Mouse (Mus musculus): Measurements from ENCODE around the gene Ece1.

Ece1 gene

DNA sequence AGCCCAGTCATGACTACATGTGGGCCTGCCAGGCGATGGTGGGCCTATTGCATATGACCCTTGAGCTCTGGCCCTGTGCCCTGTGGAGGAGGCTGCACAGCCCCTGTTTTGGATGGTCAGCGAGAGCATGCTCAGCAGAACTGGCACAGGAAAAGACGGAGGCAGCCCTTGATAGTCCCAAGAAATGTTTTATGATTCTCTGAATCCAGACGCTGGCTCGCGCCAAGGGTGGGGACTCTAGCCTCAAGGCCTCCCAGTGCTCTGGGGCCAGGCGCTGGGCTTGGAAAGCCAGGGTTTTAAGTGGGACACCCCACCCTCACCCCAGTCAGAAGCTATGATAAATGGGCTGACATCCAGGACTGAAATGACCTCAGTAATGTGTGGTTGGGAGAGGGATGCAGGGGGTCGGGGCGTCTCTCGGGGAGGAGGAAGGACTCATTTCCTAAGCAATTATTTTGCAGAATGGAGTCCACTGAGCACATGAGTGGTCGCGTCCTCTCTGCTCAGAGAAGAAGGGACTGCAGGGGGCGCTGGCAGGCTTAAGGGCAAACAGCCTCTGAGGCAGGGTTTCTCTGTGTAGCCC is 5.7 kb downstream of the Ece1 start:
- no peak for TF ChIP-seq GATA4 (IDR thresholded peaks at IDR 0.05; ENCODE audit: insufficient replicate concordance, low read length)

- no peak for TF ChIP-seq GATA4 (IDR thresholded peaks at IDR 0.05; ENCODE audit: insufficient replicate concordance, low read length)
These were observed 7.7 kb downstream of the Ece1 start for GRCm38 (mm10) chr4:137869667-137870274.

DNA sequence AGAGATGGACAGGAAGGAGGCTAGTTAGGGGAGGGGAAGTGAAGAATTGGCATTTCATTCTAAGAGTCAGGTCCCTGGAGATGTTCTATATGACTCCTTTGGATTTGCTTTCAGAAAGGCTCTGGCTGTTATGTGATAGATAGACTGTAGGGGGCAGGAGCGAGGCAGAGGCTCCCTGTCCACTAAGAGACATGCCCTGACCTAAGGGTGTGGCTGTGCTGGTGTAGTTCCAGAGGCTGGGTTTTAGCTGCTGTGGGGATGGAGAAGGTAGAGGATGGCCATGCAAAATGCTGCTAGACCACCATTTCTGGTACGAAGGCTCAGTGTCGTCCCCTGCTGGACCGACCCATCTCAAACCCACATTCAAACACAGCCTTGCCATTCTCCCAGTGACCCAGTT is 8.9 kb downstream of the Ece1 start:
- TF ChIP-seq GATA4 (IDR thresholded peaks at IDR 0.05; ENCODE audit: insufficient replicate concordance, low read length): no peak

DNA sequence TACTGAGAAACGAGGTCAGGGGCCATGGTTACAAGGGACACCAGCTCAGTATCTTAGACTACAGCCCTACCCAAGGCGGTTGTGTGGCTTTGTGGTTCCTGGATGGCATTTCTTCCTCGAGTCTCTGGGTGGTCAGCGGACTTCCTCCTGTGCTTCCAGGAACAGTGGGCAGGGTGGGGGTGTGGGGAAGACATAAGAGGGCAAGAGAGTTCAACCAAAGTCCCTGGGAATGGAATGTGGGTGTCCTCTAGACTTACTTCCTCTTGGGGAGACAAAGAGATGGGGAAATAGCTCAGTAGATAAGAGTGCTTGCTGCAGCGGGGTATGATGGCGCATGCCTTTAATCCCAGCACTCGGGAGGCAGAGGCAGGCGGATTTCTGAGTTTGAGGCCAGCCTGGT is 9.4 kb downstream of the Ece1 start:
- TF ChIP-seq GATA4 (IDR thresholded peaks at IDR 0.05; ENCODE audit: insufficient replicate concordance, low read length): no peak

GRCm38 (mm10) chr4:137874337-137874736 is 12.3 kb downstream of the Ece1 start:
- no peak for TF ChIP-seq GATA4 (IDR thresholded peaks at IDR 0.05; ENCODE audit: insufficient replicate concordance, low read length)

GRCm38 (mm10) chr4:137874826-137875225 is 12.8 kb downstream of the Ece1 start:
- TF ChIP-seq GATA4 (IDR thresholded peaks at IDR 0.05; ENCODE audit: insufficient replicate concordance, low read length): no peak

- no peak for TF ChIP-seq GATA4 (IDR thresholded peaks at IDR 0.05; ENCODE audit: insufficient replicate concordance, low read length)
These were observed 13.5 kb downstream of the Ece1 start for GRCm38 (mm10) chr4:137875466-137876092.

DNA sequence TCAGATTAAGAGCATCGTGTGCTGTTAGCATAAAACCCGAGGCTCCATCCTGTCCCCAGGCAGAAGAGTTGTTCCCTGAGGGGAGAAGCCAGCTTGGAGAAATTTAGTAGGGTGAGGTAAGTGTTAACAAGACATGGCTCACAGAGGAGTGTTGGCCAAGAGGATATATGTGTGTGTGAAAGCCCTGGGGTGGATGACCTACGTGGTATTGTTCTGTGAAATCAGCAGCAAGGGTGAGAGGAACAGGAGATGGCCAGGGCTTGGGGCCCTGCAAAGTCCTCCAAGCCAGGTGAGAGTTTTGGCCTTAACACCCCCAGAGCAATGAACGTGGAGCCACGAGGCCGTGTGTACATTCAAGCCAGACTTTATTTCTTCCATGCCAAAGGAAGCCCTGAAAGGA is 14.8 kb downstream of the Ece1 start:
- no peak for TF ChIP-seq GATA4 (IDR thresholded peaks at IDR 0.05; ENCODE audit: insufficient replicate concordance, low read length)

DNA sequence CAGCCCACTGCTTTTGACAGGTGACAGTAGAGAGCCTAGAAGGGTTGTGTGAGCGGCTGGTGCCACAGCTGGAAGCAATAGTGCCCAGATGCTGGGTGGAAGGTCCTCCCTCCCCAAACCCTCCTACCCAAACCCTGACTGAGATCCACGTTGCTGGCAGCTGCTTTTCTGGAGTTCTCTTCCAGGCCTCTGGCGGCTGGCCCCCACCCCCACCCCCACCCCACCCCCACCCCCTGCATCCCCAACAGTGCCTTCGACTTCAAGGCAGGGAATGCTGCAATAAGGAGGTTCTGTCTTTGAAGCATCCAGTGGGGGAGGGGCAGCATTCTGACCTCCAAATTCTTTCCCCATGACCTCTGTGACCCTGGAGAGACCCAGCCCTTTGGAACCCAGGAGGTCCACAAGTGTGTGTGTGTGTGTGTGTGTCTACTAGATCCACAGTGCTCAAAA is 15.4 kb downstream of the Ece1 start:
- TF ChIP-seq GATA4 (IDR thresholded peaks at IDR 0.05; ENCODE audit: insufficient replicate concordance, low read length): no peak

GRCm38 (mm10) chr4:137879383-137880156 is 17.5 kb downstream of the Ece1 start:
- no peak for TF ChIP-seq GATA4 (IDR thresholded peaks at IDR 0.05; ENCODE audit: insufficient replicate concordance, low read length)

DNA sequence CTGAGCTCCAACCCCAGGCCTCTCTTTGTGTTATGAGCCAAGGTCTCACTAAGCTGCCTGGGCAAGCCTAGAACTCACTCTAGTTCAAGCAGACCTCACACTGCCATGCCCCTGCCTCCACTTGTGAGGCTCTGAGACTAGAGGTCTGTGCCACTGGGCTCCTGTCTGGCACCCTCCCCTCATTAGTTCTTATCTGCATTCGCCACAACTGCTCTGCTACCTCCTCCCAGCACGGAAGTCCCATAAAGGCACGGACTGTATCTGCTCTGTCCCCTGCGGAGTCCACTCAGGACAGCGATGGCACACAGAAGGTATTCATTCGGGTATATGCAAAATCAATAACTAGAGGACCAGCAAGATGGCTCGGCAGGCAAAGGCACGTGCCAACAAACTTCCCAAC is 19.4 kb downstream of the Ece1 start:
- no peak for TF ChIP-seq GATA4 (IDR thresholded peaks at IDR 0.05; ENCODE audit: insufficient replicate concordance, low read length)

DNA sequence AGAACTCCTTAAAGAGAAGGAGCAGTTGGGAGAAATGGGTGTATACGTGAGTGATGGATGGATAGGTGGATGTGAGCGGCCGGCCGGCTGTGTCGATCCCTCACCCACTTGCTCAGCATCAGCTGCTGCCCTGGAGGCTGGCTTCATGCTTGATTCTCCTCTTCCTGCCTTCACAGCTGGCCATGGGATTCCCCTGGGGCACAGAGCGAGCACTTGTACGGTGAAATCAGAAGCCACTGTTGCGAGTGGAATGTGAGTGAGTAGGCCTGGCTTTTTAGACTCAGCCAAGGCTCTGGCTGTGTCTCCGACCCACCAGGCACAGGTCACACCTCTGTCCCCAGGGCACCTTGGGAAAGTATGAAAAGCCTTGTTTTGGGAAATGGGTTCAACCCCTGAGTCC is 20.6 kb downstream of the Ece1 start:
- no peak for TF ChIP-seq GATA4 (IDR thresholded peaks at IDR 0.05; ENCODE audit: insufficient replicate concordance, low read length)

- no peak for TF ChIP-seq GATA4 (IDR thresholded peaks at IDR 0.05; ENCODE audit: insufficient replicate concordance, low read length)
These were observed 21.6 kb downstream of the Ece1 start for GRCm38 (mm10) chr4:137883513-137884150.

GRCm38 (mm10) chr4:137887337-137887992 is 25.4 kb downstream of the Ece1 start:
- TF ChIP-seq GATA4 (IDR thresholded peaks at IDR 0.05; ENCODE audit: insufficient replicate concordance, low read length): no peak

DNA sequence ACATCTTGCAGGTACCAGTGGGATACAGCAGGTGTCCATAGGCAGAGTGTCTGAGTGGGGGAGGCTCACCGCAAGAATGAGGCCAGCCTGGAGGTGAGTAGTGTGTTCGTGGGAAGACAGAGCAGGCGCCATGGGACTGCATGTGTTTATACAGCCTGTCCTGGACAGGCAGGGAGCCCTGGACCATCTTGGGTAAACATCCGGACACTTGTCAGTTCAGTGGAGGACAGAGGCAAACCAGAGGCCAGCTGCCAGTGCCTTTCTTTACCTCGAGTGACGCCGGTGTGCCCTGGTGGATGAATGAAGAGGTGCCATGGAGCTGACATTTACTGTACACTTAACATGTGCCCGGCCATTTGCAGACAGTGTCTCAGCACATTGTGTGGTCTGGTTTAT is 26.0 kb downstream of the Ece1 start:
- no peak for TF ChIP-seq GATA4 (IDR thresholded peaks at IDR 0.05; ENCODE audit: insufficient replicate concordance, low read length)

Data from liver, adult (tissue).